Mouse (Mus musculus) kidney, embryonic 15.5 days (tissue): ENCODE results near the gene Zfp839. TPM values are rescaled to one million over a fixed set of nuclear protein-coding genes. Genes with fewer than 3 reads are reported as not detected.

Experiments used
- ATAC-seq: fragments of 200-750 bp; cut with Nextera tagmentation; replicated peaks from 2 replicates; pipeline ENCODE4 v1.8.0; 2017; ENCODE audit warnings: moderate TSS enrichment; ENCODE audit not compliant: low FRiP score
- H3K27ac ChIP-seq: fragments of 300-500 bp; sonication (generic); 2 replicates; pipeline ENCODE4 v1.5.1; 2015; ENCODE audit warnings: mild to moderate bottlenecking, inconsistent platforms
- H3K27me3 ChIP-seq: fragments of 300-500 bp; sonication (generic); 2 replicates; pipeline ENCODE4 v1.6.1; 2015; ENCODE audit warnings: inconsistent platforms
- H3K36me3 ChIP-seq: fragments of 300-500 bp; sonication (generic); 2 replicates; pipeline ENCODE4 v1.6.1; 2015; ENCODE audit warnings: inconsistent platforms
- H3K4me1 ChIP-seq: fragments of 300-500 bp; sonication (generic); 2 replicates; pipeline ENCODE4 v1.6.1; 2015; ENCODE audit warnings: inconsistent platforms
- H3K4me2 ChIP-seq: fragments of 300-500 bp; sonication (generic); 2 replicates; pipeline ENCODE4 v1.6.1; 2015; ENCODE audit warnings: moderate library complexity, mild to moderate bottlenecking, inconsistent platforms
- H3K4me3 ChIP-seq: fragments of 300-500 bp; sonication (generic); replicated peaks from 2 replicates; pipeline ENCODE4 v1.5.1; 2015; ENCODE audit warnings: mild to moderate bottlenecking, inconsistent platforms
- H3K9ac ChIP-seq: fragments of 300-500 bp; sonication (generic); 2 replicates; pipeline ENCODE4 v1.6.1; 2015; ENCODE audit warnings: mild to moderate bottlenecking, inconsistent platforms
- H3K9me3 ChIP-seq: fragments of 300-500 bp; sonication (generic); replicated peaks from 2 replicates; pipeline ENCODE4 v1.6.1; 2016; ENCODE audit warnings: inconsistent platforms
- WGBS: fragments of 180-500 bp; shearing (Covaris S2); methylation state at CpG from one replicate; pipeline ENCODE4 v1.1.7; 2015; ENCODE audit warnings: mixed read lengths; 5-methylcytosine and 5-hydroxymethylcytosine counted together
- polyA plus RNA-seq: library from polyadenylated mRNA; unstranded; fragments of >200 nt; fragmentation: Nextera tagmentation; extraction: Ambion mirVana; gene quantifications from 2 replicates; pipeline ENCODE4 v1.2.1, GENCODE M21; 2015

The Zfp839 gene
- polyA plus RNA-seq = 6.1 and 6.4 TPM in 2 replicates

DNA sequence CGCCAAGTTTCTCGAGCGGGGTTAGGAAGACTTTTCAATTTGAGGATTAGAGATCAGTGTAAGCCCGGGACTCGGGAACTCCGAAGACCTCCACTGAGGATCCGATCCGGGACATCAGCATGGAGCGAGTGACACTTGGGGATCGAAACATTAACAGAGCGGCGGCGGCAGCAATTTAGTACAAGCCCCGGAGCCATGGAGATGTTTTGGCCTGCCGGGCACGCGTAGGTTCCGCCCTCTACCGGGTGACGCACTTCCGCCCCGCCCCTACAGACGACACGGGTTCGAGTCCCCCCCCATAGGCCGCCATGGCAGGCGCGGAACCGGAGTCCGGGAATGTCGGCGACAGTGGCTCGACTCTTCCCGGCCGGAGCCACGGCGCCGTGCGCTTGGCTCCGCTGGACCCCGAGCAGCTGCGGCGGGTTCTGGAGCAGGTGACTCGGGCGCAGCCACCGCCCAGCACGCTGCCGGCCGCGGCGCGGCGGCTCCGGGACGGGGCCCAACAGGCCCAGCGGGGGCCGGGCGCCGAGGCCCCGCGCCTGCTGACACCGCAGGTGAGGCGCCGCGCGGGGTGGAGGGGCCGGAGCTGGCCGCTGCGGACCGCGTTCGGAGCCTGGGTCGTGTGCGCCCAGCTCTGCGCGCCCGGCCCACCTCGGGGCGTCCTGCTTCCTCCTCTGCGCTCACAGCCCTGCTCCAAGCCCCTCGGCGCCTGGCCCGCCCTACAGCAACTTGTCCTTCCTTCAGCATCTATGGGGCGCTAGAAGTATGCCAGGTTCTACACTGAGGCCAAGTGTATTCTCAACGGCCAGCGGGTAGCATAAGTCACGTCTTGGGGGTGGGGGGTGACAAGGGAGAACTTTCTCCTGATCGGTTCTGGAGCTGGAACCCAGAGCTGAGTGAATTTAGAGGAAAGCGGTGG lies at the start of gene Zfp839:
Gene Zfp839, plus strand, starts transcription at position 244 of the 919 bp plus-strand sequence.
- peak; percentile 73 for ATAC-seq
- Histone ChIP-seq H3K4me3 (peak within 1 kb of the TSS; percentile 88), H3K27me3 (no peaks in the 10 kb centered on the region), H3K4me2 (peak within 1 kb of the TSS; percentile 68), H3K36me3 (peaks cover 4% of the 10 kb centered on the region), H3K4me1 (peaks cover 22% of the 10 kb centered on the region), H3K9me3 (no peaks in the 10 kb centered on the region), H3K27ac (peak within 1 kb of the TSS; percentile 83), H3K9ac (peak within 1 kb of the TSS; percentile 83)
- under 1% methylated on average over 80 of the region's 89 CpGs for WGBS

- H3K4me2 ChIP-seq = no peak overlapping the region
- H3K9ac ChIP-seq = no peak overlapping the region
- no peak for ATAC-seq
- peaks cover 6% of the 10 kb centered on the region; the same call in 1 of the 2 replicates for H3K36me3 ChIP-seq
- H3K27ac ChIP-seq = no peak overlapping the region
- no peaks in the 10 kb centered on the region for H3K9me3 ChIP-seq
- no peaks in the 10 kb centered on the region for H3K27me3 ChIP-seq
- WGBS = 91% methylated on average over 10 of the region's 10 CpGs
- H3K4me3 ChIP-seq = no peak overlapping the region
- H3K4me1 ChIP-seq = peaks cover 14% of the 10 kb centered on the region
Observed at GRCm38 (mm10) chr12:110801876-110802464, 48.1 kb upstream of the Zfp839 start.

DNA sequence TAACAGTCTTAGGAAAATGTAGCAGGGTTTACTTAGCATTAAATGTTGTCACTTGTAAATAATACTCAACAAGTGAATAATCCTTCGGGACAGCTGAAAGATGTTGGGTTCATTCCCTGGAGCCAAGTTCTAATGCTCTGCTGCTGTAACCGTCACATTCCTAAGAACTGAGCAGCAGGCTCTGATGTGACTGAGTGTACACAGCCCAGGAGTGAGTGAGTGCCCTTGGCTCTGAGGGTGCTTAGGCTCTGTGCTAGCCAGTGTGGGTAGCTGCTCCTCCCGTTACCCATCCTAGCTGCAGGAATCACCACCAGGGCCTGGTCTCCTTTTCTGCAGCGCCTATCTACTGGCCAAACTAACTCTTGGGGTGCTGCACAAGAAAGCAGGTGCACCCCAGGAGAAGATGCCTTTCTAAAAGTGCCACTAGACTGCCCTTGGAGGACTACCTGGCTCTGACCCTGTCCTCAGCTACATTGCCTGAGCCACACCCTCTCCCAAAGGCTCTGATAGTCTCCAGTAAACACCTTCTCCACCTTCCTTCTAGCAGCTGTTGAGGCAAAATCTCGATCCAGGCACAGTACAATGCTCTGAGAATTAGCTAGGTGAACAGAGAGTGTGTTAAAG lies 47.3 kb upstream of the Zfp839 start:
- 86% methylated on average over 5 of the region's 5 CpGs for WGBS
- Histone ChIP-seq H3K27me3 (no peaks in the 10 kb centered on the region), H3K9me3 (no peaks in the 10 kb centered on the region), H3K4me2 (no peak overlapping the region), H3K4me3 (no peak overlapping the region), H3K36me3 (peaks cover 8% of the 10 kb centered on the region), H3K4me1 (peaks cover 8% of the 10 kb centered on the region), H3K27ac (no peak overlapping the region), H3K9ac (no peak overlapping the region)
- no peak for ATAC-seq

GRCm38 (mm10) chr12:110804261-110804660 lies 45.8 kb upstream of the Zfp839 start:
- WGBS = 33% methylated on average over 10 of the region's 10 CpGs
- Histone ChIP-seq H3K9me3 (no peaks in the 10 kb centered on the region), H3K36me3 (peaks cover 11% of the 10 kb centered on the region), H3K27ac (no peak overlapping the region), H3K4me1 (peaks cover 12% of the 10 kb centered on the region), H3K4me2 (no peak overlapping the region), H3K4me3 (no peak overlapping the region), H3K9ac (no peak overlapping the region), H3K27me3 (no peaks in the 10 kb centered on the region)
- ATAC-seq = peak; percentile 24; the same call in 1 of the 2 replicates

DNA sequence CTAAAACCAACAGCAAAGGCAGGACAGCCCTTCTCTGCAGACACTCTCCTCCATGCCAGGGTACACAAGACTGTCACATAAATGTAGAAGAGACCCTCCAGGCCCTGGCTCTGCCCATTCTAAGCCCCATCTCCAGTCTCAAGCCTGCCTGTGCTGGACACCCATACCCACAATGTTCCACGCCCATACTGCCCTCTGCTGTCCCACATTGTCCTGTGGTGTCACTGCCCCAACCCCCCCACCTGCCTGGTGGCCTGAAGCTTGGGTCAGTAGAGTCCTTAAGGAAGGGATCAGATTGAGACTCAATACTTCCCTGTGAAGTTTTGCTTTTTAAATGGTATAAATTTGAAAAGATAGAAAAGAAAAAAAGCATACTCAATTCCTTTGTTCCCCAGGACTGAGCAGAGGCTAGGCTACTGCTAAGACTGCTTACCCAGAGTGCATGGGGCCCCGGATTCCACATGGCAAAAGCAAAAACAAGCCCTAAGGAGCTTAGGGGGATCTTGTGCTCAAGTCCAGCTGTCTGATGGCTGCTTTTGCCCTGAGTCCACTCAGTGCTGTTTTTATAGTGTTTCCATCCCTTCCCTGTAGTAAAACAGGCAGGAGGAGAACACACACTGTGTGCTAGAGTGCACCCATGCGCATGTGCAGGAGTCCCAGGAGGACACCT lies 43.6 kb upstream of the Zfp839 start:
- H3K27me3 ChIP-seq = no peaks in the 10 kb centered on the region
- peaks cover 11% of the 10 kb centered on the region for H3K36me3 ChIP-seq
- no peak for ATAC-seq
- H3K27ac ChIP-seq = no peak overlapping the region
- H3K4me3 ChIP-seq = no peak overlapping the region
- WGBS = 81% methylated on average over 3 of the region's 3 CpGs
- H3K9me3 ChIP-seq = no peaks in the 10 kb centered on the region
- no peak overlapping the region for H3K4me2 ChIP-seq
- H3K4me1 ChIP-seq = peaks cover 12% of the 10 kb centered on the region; the same call in 1 of the 2 replicates
- no peak overlapping the region for H3K9ac ChIP-seq

GRCm38 (mm10) chr12:110808430-110808829 lies 41.6 kb upstream of the Zfp839 start:
- Histone ChIP-seq H3K9ac (no peak overlapping the region), H3K36me3 (peaks cover 11% of the 10 kb centered on the region), H3K4me2 (no peak overlapping the region), H3K4me1 (peaks cover 12% of the 10 kb centered on the region; the same call in 1 of the 2 replicates), H3K27ac (peak overlapping the region; percentile 56; the same call in 1 of the 2 replicates), H3K27me3 (no peaks in the 10 kb centered on the region), H3K9me3 (no peaks in the 10 kb centered on the region), H3K4me3 (no peak overlapping the region)
- 59% methylated on average over 10 of the region's 10 CpGs for WGBS
- no peak for ATAC-seq

GRCm38 (mm10) chr12:110808848-110809247 lies 41.2 kb upstream of the Zfp839 start:
- peaks cover 11% of the 10 kb centered on the region for H3K36me3 ChIP-seq
- ATAC-seq = 0 out of 2 replicates have a peak, but pooled peaks have one; percentile 35
- WGBS = 76% methylated on average over 5 of the region's 5 CpGs
- no peak overlapping the region for H3K4me3 ChIP-seq
- H3K4me2 ChIP-seq = no peak overlapping the region
- H3K9ac ChIP-seq = no peak overlapping the region
- no peaks in the 10 kb centered on the region for H3K27me3 ChIP-seq
- no peak overlapping the region for H3K27ac ChIP-seq
- H3K4me1 ChIP-seq = peaks cover 12% of the 10 kb centered on the region; the same call in 1 of the 2 replicates
- no peaks in the 10 kb centered on the region for H3K9me3 ChIP-seq

DNA sequence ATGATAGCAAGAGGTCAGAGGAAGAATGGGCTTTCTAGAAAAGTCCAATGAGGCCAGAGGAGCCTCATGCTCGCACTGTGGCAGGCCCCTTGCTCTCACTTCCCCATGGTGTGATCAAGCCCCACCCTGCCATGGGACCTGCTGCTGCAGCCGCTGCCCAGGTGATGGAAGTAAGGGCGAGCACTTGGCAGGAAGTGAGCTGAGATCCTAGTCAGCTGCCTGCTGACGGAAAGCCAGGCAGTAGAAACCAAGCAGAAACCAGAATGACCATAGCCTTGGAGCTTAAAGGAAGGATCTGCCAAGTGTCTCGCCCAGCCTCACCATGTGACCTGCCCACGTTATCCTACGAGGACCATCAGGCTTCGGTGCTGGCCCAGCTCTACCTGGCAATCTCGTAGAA lies 36.9 kb upstream of the Zfp839 start:
- H3K36me3 ChIP-seq = no peaks in the 10 kb centered on the region
- H3K9me3 ChIP-seq = no peaks in the 10 kb centered on the region
- H3K27me3 ChIP-seq = no peaks in the 10 kb centered on the region
- no peak overlapping the region for H3K27ac ChIP-seq
- H3K9ac ChIP-seq = no peak overlapping the region
- no peak for ATAC-seq
- H3K4me3 ChIP-seq = no peak overlapping the region
- WGBS = 90% methylated on average over 9 of the region's 9 CpGs
- H3K4me1 ChIP-seq = 0 out of 2 replicates have a peak, but pooled peaks cover 7% of the 10 kb centered on the region
- no peak overlapping the region for H3K4me2 ChIP-seq

- Histone ChIP-seq H3K36me3 (no peaks in the 10 kb centered on the region), H3K9ac (no peak overlapping the region), H3K4me1 (0 out of 2 replicates have a peak, but pooled peaks cover 7% of the 10 kb centered on the region), H3K4me2 (no peak overlapping the region), H3K27me3 (no peaks in the 10 kb centered on the region), H3K9me3 (no peaks in the 10 kb centered on the region), H3K27ac (no peak overlapping the region), H3K4me3 (no peak overlapping the region)
- no peak for ATAC-seq
- WGBS = 94% methylated on average over 6 of the region's 6 CpGs
Observed at GRCm38 (mm10) chr12:110813624-110814023, 36.4 kb upstream of the Zfp839 start.

- no peak overlapping the region for H3K27ac ChIP-seq
- no peaks in the 10 kb centered on the region for H3K9me3 ChIP-seq
- H3K4me1 ChIP-seq = 0 out of 2 replicates have a peak, but pooled peaks cover 2% of the 10 kb centered on the region
- H3K27me3 ChIP-seq = no peaks in the 10 kb centered on the region
- no peaks in the 10 kb centered on the region for H3K36me3 ChIP-seq
- no peak for ATAC-seq
- no peak overlapping the region for H3K4me3 ChIP-seq
- 73% methylated on average over 17 of the region's 17 CpGs for WGBS
- H3K9ac ChIP-seq = no peak overlapping the region
- H3K4me2 ChIP-seq = no peak overlapping the region
Observed at GRCm38 (mm10) chr12:110814924-110815323, 35.1 kb upstream of the Zfp839 start.

DNA sequence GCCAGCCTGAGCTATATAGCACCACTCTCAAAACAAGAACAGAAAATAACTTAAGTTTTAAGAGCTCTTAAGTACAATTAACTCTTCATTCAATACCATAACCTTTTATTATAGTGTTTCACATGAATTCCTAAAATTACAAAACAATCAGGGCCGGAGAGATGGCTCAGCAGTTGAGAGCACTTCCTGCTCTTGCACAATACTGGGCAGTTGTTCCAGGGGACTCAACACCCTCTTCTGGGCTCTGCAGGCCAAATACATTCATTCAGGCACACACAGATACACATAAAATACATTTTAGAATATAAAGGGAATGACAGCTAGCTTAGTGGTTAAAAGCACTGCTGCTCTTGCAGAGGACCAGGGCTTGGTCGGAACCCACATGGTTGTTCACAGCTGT lies 33.2 kb upstream of the Zfp839 start:
- Histone ChIP-seq H3K36me3 (no peaks in the 10 kb centered on the region), H3K4me3 (no peak overlapping the region), H3K4me1 (no peaks in the 10 kb centered on the region), H3K27me3 (no peaks in the 10 kb centered on the region), H3K27ac (no peak overlapping the region), H3K9ac (no peak overlapping the region), H3K4me2 (no peak overlapping the region), H3K9me3 (no peaks in the 10 kb centered on the region)
- 91% methylated on average over 2 of the region's 2 CpGs for WGBS
- no peak for ATAC-seq
